Mouse (Mus musculus): ENCODE results near the gene Etfbkmt.
A peak's percentile ranks its signal among the peaks of the same experiment; 100 is the strongest.
"Not testable (repeated sequence)": the region's sequence is repeated elsewhere in the genome, so short reads cannot be mapped to it uniquely, and the experiment has no call there.

The Etfbkmt gene

DNA sequence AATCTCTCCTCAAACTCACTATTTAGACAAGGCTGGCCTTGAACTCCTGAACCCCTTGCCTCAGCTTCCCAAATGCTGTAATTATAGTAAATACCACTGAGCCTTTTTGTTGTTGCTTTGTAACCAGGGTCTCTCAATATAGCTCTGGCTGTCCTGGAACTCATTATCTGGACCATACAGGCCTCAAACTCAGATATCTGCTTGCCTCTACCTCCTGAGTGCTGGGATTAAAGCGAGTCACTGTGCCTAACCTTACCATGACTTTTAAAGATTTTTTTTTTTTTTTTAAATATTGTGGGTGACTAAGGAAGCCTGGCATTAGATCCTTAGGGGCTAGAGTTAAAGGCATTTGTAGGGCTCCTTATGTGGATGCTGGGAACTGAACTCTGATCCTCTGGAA, 44.4 kb downstream of the Etfbkmt start:
- no peak for DNase-seq (ENCODE audit: low spot score in 2 of 2)

DNA sequence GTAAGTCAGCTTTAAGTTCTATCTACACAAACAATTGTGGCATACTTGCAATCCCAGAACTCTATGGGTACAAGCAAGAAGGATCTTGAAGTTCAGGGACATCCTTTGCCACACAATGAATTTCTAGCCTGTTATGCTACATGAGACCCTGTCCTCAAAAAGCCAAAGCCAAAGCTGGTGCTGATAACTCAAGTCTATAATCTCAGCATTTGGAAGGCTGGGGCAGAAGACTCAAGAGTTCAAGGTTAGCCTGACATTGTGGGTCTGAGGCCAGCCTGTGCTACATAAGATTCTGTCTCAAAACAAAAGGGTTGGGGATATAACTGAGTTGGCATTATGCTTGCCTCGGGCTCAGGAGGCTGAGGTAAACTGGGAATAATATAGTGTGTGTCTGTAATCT, 47.7 kb downstream of the Etfbkmt start:
- DNase-seq (ENCODE audit: low spot score in 2 of 2) = no peak

DNA sequence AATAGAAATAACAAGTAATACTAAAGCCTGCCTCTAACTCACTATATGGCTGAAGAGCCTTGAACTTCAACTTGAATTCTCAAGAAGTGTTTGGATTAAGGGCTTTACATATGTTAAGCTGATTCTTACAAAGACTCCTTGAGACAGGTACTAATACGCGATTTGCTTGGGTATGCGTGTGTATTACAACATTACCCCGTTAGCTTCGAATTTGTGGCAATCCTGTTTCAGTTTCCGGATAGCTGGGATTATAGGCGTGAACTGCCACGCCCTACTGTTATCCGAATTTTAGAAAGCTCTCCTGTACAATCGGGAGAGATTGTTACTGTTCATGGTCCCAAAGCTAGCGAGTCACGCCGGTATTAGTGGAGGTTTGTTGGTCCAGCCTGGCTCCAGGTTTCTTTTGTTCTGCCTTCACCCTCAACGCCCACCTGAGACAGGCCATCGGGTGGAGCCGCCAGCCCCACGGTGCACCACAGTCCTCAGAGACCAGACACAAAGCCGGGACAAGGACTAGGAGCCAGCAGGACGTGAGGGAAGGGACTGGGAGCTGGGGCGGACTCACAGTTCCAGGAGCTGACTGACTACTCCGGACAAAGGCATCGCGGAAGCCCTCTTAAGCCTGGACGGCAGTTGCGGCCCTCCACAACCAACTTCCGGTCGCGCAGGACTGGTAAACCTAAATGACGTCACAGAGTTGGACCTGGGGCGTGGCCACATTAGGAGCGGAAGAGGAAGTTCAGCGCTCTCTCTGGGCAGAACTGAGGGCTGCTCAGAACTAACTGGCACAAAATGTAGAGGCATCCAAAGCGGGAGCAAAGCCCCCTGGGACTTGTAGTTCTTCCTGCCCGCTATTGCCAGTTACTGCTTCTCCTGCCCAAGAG, 48.6 kb downstream of the Etfbkmt start, which contains the start of gene Amn1:
Amn1 (minus strand) TSS at position 672 of the 884 bp plus-strand sequence.
- DNase-seq (ENCODE audit: low spot score in 2 of 2) = peak; percentile 80 to 91

DNA sequence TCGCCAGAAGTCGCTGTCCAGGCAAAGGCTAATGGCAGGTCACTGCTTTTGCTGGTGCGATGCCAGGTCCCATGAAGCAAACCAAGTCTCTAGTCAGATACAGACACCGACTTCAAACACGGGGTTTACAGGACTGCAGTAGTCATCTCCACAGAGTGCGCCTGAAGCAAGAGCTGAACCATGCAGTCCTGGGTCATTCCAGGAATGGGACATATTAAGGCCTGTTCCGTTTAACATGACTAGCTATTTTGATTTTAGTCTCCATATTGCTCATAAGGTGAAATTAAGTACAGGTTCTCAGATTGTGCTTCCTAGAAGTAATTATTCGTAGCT, 49.2 kb downstream of the Etfbkmt start:
- no peak for DNase-seq (ENCODE audit: low spot score in 2 of 2)

DNA sequence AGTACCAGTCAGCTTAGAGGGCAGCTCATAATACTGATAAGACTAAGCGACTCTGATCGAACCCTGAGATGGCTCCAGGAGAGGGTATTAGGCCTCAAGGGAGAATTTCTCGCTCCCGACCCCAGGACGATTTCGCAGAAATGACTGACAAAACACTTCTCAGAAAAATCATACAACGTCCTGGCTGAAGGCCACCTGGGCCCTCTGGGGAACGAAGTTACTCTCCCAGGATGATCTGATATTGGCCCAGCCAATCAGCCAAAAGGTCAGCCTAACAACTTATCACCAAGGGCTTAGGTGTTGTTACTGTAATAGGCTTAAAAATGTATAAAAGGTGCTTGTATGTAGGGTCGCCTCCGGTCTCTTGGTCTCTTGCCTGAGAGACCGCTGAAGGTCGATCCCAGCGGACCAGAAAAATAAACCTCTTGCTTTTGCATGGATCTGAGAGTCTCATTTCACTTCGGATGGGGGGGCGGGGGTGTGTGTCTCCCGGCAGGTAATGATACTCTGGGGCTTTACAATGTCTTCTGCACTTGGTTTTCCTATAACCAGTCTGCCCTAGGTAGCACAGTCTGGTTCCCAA, 49.8 kb downstream of the Etfbkmt start:
- DNase-seq (ENCODE audit: low spot score in 2 of 2) = peak in 1 of 2 experiments; percentile 15

DNA sequence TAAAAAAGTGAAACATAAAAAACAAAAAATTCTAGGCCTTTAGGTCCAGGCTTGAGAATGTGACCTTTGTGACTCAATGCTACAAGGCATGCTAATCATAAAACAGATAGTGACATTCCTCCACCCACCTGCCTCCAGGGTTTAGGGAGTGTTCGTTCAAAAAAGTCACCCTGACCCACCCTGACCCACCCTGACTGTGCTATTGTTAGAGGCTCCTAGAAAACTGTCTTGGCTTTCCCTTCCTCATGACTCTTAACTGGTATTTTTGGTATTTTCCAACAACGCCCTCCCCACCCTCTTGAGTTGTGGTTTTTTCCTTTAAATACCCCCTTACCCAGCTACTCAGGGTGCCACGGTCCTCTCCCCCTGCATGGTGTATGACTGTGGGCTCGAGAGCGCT, 52.3 kb downstream of the Etfbkmt start:
- DNase-seq (ENCODE audit: low spot score in 2 of 2) = not testable (repeated sequence)

DNA sequence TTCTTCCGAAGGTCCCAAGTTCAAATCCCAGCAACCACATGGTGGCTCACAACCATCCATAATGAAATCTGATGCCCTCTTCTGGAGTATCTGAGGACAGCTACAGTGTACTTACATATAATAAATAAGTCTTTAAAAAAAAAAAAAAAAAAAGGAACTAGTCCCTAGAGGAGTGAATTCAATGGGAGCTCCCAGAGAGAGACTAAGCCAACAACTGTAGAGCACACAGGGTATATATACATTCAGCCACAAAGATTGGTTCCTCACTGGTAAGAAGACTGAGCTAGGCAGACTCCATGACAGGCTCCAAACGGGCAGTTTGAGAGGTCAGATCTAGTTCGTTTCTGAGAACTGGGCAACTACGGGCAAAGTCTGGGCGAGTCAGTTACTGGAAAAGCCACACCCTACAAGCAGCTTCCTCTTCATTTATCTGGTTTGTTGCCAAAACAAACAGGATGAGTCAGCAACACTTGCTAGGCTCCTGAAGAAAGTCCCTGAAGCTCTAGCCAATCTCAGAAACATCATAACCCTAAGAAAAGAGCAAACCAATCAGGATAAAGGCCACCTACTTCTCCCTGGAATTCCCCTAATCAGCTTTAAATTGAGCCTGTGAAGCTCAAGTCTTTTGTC, 53.7 kb downstream of the Etfbkmt start:
- no peak for DNase-seq (ENCODE audit: low spot score in 2 of 2)

DNA sequence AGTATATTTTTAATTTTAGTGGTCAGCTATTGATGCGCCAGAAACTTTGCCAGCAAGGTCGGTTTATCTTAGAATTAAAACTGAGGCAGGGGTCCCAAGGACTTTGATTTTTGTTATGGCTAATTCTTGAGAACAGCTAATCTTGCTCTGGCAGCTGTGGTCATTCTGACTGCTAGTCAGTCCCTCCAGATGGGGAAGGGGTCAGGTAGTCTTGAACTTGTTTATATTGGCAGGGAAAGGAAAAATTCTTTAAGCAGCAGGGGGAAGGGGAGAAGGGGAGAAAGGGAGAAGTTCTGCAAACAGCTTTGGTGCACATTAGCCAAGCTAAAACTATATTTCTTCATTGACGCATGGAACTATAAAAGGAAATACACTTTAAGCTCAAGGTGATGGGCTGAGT, 57.5 kb downstream of the Etfbkmt start:
- DNase-seq (ENCODE audit: low spot score in 2 of 2) = no peak

DNA sequence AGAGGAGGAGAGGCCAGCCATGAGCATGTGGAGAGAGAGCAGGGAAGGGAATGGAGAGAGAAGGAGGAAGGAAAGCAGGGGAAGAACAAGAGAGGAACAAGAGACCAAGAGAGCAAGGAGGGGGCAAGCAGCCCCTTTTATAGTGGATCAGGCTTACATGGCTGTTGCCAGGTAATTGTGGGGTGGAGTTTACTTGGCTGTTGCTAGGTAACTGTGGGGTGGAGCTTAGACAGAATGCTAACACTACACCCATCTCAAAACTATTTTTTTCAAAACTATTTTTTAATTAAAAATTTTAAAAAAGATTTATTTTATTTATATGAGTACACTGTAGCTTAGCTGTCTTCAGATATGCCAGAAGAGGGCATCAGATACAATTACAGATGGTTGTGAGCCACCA, 58.9 kb downstream of the Etfbkmt start:
- DNase-seq (ENCODE audit: low spot score in 2 of 2) = no peak
